Mouse (Mus musculus): ENCODE results near the gene Ctnnd2. TPM values are rescaled to one million over a fixed set of nuclear protein-coding genes. Genes with fewer than 3 reads are reported as not detected.

Ctnnd2 gene
- polyA plus RNA-seq, 1 experiment, result 0.28 TPM

DNA sequence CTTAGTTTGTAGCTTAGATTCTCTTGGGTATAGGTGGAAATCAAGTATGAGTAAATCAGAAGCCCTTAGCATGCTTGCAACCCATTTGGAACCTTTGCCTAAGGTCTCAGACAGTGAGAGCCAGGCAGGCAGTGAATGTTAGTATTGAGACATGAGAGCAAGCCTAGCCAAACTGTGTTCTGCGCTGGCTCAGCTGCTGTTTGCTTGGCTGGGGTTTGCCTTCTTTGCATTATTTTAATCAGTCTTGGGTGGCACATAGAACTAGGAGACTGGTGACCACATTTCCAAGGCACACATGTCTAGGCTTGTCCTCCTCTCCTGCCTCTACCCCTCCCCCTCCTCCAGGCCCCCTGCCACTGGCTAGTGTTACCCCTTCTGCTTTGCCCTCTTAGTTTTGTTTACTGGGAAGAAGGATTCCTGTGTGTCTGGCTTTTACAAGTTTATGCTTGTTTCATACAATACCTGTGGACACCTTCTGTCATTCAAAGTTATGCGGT is 381.6 kb downstream of the Ctnnd2 start:
- Histone ChIP-seq H3K27ac (ENCODE audit: insufficient read depth, low read depth, low read length) (no peak overlapping the region), H3K27me3 (replicated peaks; ENCODE audit: control insufficient read depth, insufficient read depth, low read length) (no peaks in the 10 kb centered on the region; the same call in 1 of the 2 replicates), H3K4me1 (ENCODE audit: control insufficient read depth, insufficient read depth, low read length) (no peaks in the 10 kb centered on the region), H3K36me3 (ENCODE audit: control insufficient read depth, insufficient read depth, low read length) (no peaks in the 10 kb centered on the region), H3K4me3 (ENCODE audit: insufficient read depth, low read depth, low read length) (no peak overlapping the region)
- TF ChIP-seq POLR2A (IDR thresholded peaks at IDR 0.05; ENCODE audit: low read depth, low read length) (no peak), CTCF (conservative IDR thresholded peaks at IDR 0.05; ENCODE audit: insufficient read depth, insufficient read length, low read depth, low read length) (no peak)
- no peak for DNase-seq
- 94% methylated on average over 2 of the region's 2 CpGs for WGBS

DNA sequence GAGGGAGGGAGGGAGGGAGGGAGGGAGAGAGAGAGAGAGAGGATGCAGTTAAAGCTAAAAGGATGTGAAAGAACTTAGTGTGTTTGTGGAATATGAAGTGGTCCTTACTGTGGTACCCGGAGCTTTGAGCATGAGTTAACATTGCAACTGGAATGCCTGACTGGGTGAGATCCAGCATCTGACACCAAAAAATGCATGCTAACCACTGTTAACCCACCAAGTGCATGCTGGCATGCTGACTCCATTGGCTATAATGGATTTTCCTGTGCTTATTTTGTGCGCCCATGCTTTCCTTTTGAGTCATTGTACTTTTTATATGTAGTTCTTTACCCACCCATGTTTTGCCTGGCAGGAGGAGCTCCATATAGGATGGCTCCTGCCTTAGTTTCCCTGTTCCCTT is 383.4 kb downstream of the Ctnnd2 start:
- no peak overlapping the region for H3K27ac ChIP-seq (ENCODE audit: insufficient read depth, low read depth, low read length)
- WGBS, result 95% methylated on average over 2 of the region's 2 CpGs
- DNase-seq, result no peak
- H3K36me3 ChIP-seq (ENCODE audit: control insufficient read depth, insufficient read depth, low read length), result no peaks in the 10 kb centered on the region
- H3K27me3 ChIP-seq (replicated peaks; ENCODE audit: control insufficient read depth, insufficient read depth, low read length), result no peaks in the 10 kb centered on the region; the same call in 1 of the 2 replicates
- H3K4me3 ChIP-seq (ENCODE audit: insufficient read depth, low read depth, low read length), result no peak overlapping the region
- TF ChIP-seq CTCF (conservative IDR thresholded peaks at IDR 0.05; ENCODE audit: insufficient read depth, insufficient read length, low read depth, low read length) (no peak), POLR2A (IDR thresholded peaks at IDR 0.05; ENCODE audit: low read depth, low read length) (no peak)
- H3K4me1 ChIP-seq (ENCODE audit: control insufficient read depth, insufficient read depth, low read length), result no peaks in the 10 kb centered on the region

DNA sequence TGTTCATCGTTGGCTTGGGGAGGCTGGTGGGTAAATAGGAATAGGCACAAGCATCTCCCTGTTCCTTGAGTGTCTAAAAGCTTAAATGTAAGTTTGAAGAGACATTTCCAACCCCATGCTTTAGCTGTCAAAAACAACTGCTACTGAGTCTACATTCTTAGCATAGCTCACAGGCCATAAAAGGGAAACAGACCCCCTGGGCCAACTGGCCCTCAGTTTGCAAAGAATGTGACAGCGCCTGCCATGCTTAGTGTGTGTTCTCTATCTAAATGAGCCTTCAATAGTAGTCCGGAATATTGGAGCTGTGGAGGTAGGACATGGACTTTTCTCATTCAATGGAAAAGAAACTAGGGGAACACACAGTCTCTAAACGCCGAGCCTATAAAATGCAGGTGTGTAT is 390.0 kb downstream of the Ctnnd2 start:
- WGBS, result 83% methylated on average over 5 of the region's 5 CpGs
- no peaks in the 10 kb centered on the region for H3K36me3 ChIP-seq (ENCODE audit: control insufficient read depth, insufficient read depth, low read length)
- H3K4me1 ChIP-seq (ENCODE audit: control insufficient read depth, insufficient read depth, low read length), result no peaks in the 10 kb centered on the region
- no peak for DNase-seq
- H3K27ac ChIP-seq (ENCODE audit: insufficient read depth, low read depth, low read length), result no peak overlapping the region
- no peak for TF ChIP-seq CTCF (conservative IDR thresholded peaks at IDR 0.05; ENCODE audit: insufficient read depth, insufficient read length, low read depth, low read length)
- TF ChIP-seq POLR2A (IDR thresholded peaks at IDR 0.05; ENCODE audit: low read depth, low read length), result no peak
- no peak overlapping the region for H3K4me3 ChIP-seq (ENCODE audit: insufficient read depth, low read depth, low read length)
- H3K27me3 ChIP-seq (replicated peaks; ENCODE audit: control insufficient read depth, insufficient read depth, low read length), result no peaks in the 10 kb centered on the region

DNA sequence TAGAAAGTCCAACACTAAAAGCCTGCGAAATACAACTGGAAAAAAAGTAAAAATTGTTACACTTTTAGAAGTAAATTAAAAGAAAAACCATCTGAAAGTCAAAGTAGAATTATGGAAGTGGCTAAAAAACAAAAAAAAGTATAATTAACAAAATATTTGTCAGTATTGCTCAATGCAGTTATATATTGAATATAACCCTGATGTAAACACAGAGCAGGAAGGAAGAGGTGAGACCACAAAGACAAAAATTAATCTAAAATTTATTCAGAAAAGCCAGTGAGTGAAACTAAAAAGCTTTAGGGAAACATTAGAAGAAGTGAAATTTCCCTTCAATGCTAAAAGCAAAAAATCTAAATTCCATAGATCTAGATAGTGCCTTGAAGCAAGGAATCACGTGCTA is 392.2 kb downstream of the Ctnnd2 start:
- no peak overlapping the region for H3K4me3 ChIP-seq (ENCODE audit: insufficient read depth, low read depth, low read length)
- 86% methylated on average over 2 of the region's 2 CpGs for WGBS
- no peaks in the 10 kb centered on the region for H3K36me3 ChIP-seq (ENCODE audit: control insufficient read depth, insufficient read depth, low read length)
- no peak for DNase-seq
- no peaks in the 10 kb centered on the region for H3K27me3 ChIP-seq (replicated peaks; ENCODE audit: control insufficient read depth, insufficient read depth, low read length)
- no peak overlapping the region for H3K27ac ChIP-seq (ENCODE audit: insufficient read depth, low read depth, low read length)
- no peaks in the 10 kb centered on the region for H3K4me1 ChIP-seq (ENCODE audit: control insufficient read depth, insufficient read depth, low read length)
- TF ChIP-seq POLR2A (IDR thresholded peaks at IDR 0.05; ENCODE audit: low read depth, low read length) (no peak), CTCF (conservative IDR thresholded peaks at IDR 0.05; ENCODE audit: insufficient read depth, insufficient read length, low read depth, low read length) (no peak)

DNA sequence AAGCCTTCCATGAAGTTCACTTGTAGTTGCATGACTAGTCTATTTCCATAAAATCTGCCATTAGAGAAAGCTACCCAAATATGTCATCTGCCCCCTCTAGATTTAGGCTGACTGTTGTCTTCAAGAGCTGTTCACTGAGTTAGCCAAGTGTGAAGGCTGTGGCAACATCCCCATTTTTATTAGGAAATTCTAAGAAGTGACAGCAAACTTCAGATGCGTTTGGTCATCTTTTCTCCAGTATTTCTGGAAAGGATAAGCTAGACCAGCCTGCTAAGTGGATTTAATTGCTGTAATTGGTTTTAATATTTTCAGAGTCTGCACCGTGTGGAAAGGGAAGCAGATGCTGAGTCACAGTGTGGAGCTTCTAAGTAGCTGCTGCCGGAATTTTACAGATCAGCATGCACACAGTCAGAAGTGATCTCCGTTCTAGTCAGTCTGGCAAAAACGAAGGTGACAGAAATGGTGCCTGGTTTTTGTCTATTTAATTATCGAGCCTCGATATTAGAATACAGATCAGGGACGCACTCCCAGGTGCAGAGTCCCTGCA is 397.9 kb downstream of the Ctnnd2 start:
- H3K36me3 ChIP-seq (ENCODE audit: control insufficient read depth, insufficient read depth, low read length), result no peaks in the 10 kb centered on the region
- TF ChIP-seq POLR2A (IDR thresholded peaks at IDR 0.05; ENCODE audit: low read depth, low read length), result no peak
- no peak for TF ChIP-seq CTCF (conservative IDR thresholded peaks at IDR 0.05; ENCODE audit: insufficient read depth, insufficient read length, low read depth, low read length)
- H3K27ac ChIP-seq (ENCODE audit: insufficient read depth, low read depth, low read length), result no peak overlapping the region
- H3K4me3 ChIP-seq (ENCODE audit: insufficient read depth, low read depth, low read length), result no peak overlapping the region
- WGBS, result 76% methylated on average over 8 of the region's 8 CpGs
- no peaks in the 10 kb centered on the region for H3K27me3 ChIP-seq (replicated peaks; ENCODE audit: control insufficient read depth, insufficient read depth, low read length)
- H3K4me1 ChIP-seq (ENCODE audit: control insufficient read depth, insufficient read depth, low read length), result no peaks in the 10 kb centered on the region
- DNase-seq, result no peak

DNA sequence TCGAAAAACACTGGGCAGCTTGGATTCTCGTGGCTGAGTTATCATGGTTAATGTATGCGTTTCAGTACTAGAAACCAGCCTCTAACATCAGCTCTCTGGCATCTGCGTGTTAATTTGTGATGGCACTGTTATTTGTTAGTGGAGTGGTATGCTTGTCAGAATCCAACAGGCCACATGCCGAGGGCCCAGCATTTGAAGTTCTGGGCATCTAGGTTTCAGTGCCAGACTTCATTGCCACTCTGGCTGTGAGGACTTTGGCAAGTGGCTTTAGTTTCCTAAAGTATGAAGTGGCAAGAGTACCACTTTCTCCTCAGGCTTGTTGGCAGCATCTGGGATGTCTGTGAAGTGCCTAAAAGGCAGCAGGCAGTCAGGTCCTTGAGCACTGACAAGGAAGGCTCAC is 415.1 kb downstream of the Ctnnd2 start:
- Histone ChIP-seq H3K4me1 (ENCODE audit: control insufficient read depth, insufficient read depth, low read length) (no peaks in the 10 kb centered on the region), H3K27me3 (replicated peaks; ENCODE audit: control insufficient read depth, insufficient read depth, low read length) (no peaks in the 10 kb centered on the region), H3K36me3 (ENCODE audit: control insufficient read depth, insufficient read depth, low read length) (no peaks in the 10 kb centered on the region), H3K4me3 (ENCODE audit: insufficient read depth, low read depth, low read length) (no peak overlapping the region), H3K27ac (ENCODE audit: insufficient read depth, low read depth, low read length) (no peak overlapping the region)
- DNase-seq, result no peak
- whole genome bisulfite sequencing, result 85% methylated on average over 5 of the region's 5 CpGs
- no peak for TF ChIP-seq CTCF (conservative IDR thresholded peaks at IDR 0.05; ENCODE audit: insufficient read depth, insufficient read length, low read depth, low read length)

DNA sequence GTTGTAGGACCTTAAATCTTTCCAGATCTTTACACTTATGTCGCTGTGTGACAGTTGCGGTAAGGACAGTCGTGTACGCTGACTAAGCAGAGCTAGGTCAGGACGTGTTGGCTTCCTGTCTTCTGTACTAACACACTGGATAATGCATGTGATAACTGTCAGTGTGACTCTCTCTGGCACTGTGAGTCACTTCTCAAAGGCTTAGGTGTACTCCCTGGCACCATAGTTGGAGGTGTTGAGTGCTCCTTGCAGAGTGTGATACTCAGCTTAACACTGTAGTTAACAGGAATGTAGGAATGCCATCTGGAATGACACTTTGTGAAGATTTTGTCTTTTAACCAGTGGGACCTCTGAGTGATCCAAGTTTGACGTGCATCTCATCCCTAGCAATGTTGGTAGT is 418.5 kb downstream of the Ctnnd2 start:
- WGBS, result 90% methylated on average over 6 of the region's 6 CpGs
- Histone ChIP-seq H3K27ac (ENCODE audit: insufficient read depth, low read depth, low read length) (no peak overlapping the region), H3K36me3 (ENCODE audit: control insufficient read depth, insufficient read depth, low read length) (no peaks in the 10 kb centered on the region), H3K27me3 (replicated peaks; ENCODE audit: control insufficient read depth, insufficient read depth, low read length) (no peaks in the 10 kb centered on the region), H3K4me1 (ENCODE audit: control insufficient read depth, insufficient read depth, low read length) (no peaks in the 10 kb centered on the region), H3K4me3 (ENCODE audit: insufficient read depth, low read depth, low read length) (no peak overlapping the region)
- no peak for DNase-seq
- TF ChIP-seq POLR2A (IDR thresholded peaks at IDR 0.05; ENCODE audit: low read depth, low read length) (no peak), CTCF (conservative IDR thresholded peaks at IDR 0.05; ENCODE audit: insufficient read depth, insufficient read length, low read depth, low read length) (no peak)
